Mouse (Mus musculus) CH12.LX (cell line): Measurements from ENCODE around the gene Spdye4b. TPM values are rescaled to one million over a fixed set of nuclear protein-coding genes. Genes with fewer than 3 reads are reported as not detected.

Source experiments
- DNase-seq: peaks from one replicate; pipeline ENCODE4 v3.0.0-alpha.2; 2013; ENCODE audit errors: extremely low read depth
- H3K27ac ChIP-seq: 2 replicates; pipeline ENCODE4 v1.5.1; 2012; ENCODE audit warnings: low read depth, mild to moderate bottlenecking, control low read depth, moderate library complexity; ENCODE audit not compliant: insufficient read depth
- H3K27me3 ChIP-seq: replicated peaks from 2 replicates; pipeline ENCODE3; 2012; ENCODE audit warnings: inconsistent platforms
- H3K36me3 ChIP-seq, 2 experiments: replicated peaks in 1 of 2; 2 replicates each; pipeline versions ENCODE3 to v1.6.1; 2012; ENCODE audit warnings: inconsistent platforms in 1 of 2, low read length in 1 of 2, mild to moderate bottlenecking in 1 of 2, mixed read lengths in 1 of 2, moderate library complexity in 1 of 2; ENCODE audit not compliant: control insufficient read depth in 1 of 2, insufficient read depth in 1 of 2
- H3K4me1 ChIP-seq, 2 experiments: 2 replicates each; pipeline ENCODE4 v1.6.1; 2012; ENCODE audit warnings: inconsistent platforms in 1 of 2, moderate library complexity in 1 of 2; ENCODE audit not compliant: insufficient read depth in 2 of 2, control insufficient read depth in 1 of 2
- H3K4me2 ChIP-seq: 2 replicates; pipeline ENCODE4 v1.6.1; 2012; ENCODE audit warnings: low read depth, mild to moderate bottlenecking, control low read depth; ENCODE audit not compliant: poor library complexity, insufficient read depth, severe bottlenecking
- H3K4me3 ChIP-seq, 3 experiments: fragments of 150-350 bp in 1 of 3; sonication (generic) in 1 of 3; replicated peaks in 1 of 3; 2 replicates each; pipeline versions ENCODE3 to v1.5.1; 2011 to 2012; ENCODE audit warnings: low read depth in 2 of 3, low read length in 2 of 3, mild to moderate bottlenecking in 2 of 3, moderate library complexity in 2 of 3, control low read depth in 1 of 3, improper control_type of control experiment in 1 of 3, inconsistent platforms in 1 of 3, mixed read lengths in 1 of 3; ENCODE audit not compliant: poor library complexity in 1 of 3
- H3K79me2 ChIP-seq: replicated peaks from 2 replicates; pipeline ENCODE4 v1.6.1; 2012; ENCODE audit warnings: mild to moderate bottlenecking, moderate library complexity; ENCODE audit not compliant: control insufficient read depth, poor library complexity, insufficient read depth, severe bottlenecking; ENCODE audit errors: extremely low read depth
- H3K9ac ChIP-seq: 2 replicates; pipeline ENCODE4 v1.6.1; 2012; ENCODE audit warnings: low read depth, mild to moderate bottlenecking, control low read depth, moderate library complexity; ENCODE audit not compliant: insufficient read depth
- H3K9me3 ChIP-seq: replicated peaks from 2 replicates; pipeline ENCODE3; 2012; ENCODE audit warnings: low read length, inconsistent platforms, mixed read lengths
- ELF1 ChIP-seq: IDR thresholded peaks from 2 replicates; pipeline ENCODE4 v1.6.1; 2014; ENCODE audit warnings: low read depth, mild to moderate bottlenecking, inconsistent platforms, low read length, improper control_type of control experiment
- JUND ChIP-seq: conservative IDR thresholded peaks from 2 replicates; pipeline ENCODE4 v1.6.1; 2011; ENCODE audit warnings: low read depth, low read length, improper control_type of control experiment
- NELFE ChIP-seq: IDR thresholded peaks from 2 replicates; pipeline ENCODE4 v1.6.1; 2011; ENCODE audit warnings: low read depth, low read length, improper control_type of control experiment
- SMC3 ChIP-seq: IDR thresholded peaks from 2 replicates; pipeline ENCODE4 v1.6.1; 2011; ENCODE audit warnings: low read depth, low read length, improper control_type of control experiment
- ZMIZ1 ChIP-seq: IDR thresholded peaks from 2 replicates; pipeline ENCODE4 v1.6.1; 2012; ENCODE audit warnings: low read depth, mild to moderate bottlenecking, inconsistent platforms, low read length, improper control_type of control experiment
- dilution Hi-C: fragments of 300-500 bp; cut with MboI; formaldehyde crosslinking; loops from 2 replicates; pipeline ENCODE4 v1.14.3; 2020; ENCODE audit warnings: low sequenced_read_pairs; ENCODE audit not compliant: extremely low pct_unique_long_range_greater_than_20kb, extremely low pct_ligation_motif_present
- in situ Hi-C: fragments of 300-500 bp; cut with MboI; formaldehyde crosslinking; loops from 3 replicates; pipeline ENCODE4 v1.14.3; 2019; ENCODE audit warnings: low sequenced_read_pairs, low pct_ligation_motif_present, low pct_unique_long_range_greater_than_20kb, mixed read lengths
- polyA plus RNA-seq: library from polyadenylated mRNA; unstranded; fragments of >175 nt; gene quantifications from 2 replicates; pipeline ENCODE4 v1.2.1, GENCODE M21; 2012; ENCODE audit warnings: low read depth; ENCODE audit not compliant: insufficient read length
- total RNA-seq, 2 experiments: library from RNA; depleted of rRNA; stranded (reverse); fragments of 300-350 nt in 1 of 2; fragments of >200 nt in 1 of 2; gene quantifications; 2 replicates each; pipeline ENCODE4 v1.2.3; 2012 to 2014

Spdye4b gene
- total and polyA plus RNA-seq, 3 experiments = not detected

- dilution Hi-C loops = no loop called here
- Histone ChIP-seq H3K4me3 (no peak overlapping the region), H3K79me2 (no peaks in the 10 kb centered on the region), H3K36me3 (peaks cover 31 to 78% of the 10 kb centered on the region in 2 experiments), H3K9ac (no peak overlapping the region), H3K4me2 (no peak overlapping the region), H3K4me1 (peaks cover 0 to 3% of the 10 kb centered on the region in 2 experiments; a peak in 1 of 4 replicates), H3K9me3 (peaks cover 35% of the 10 kb centered on the region), H3K27ac (no peak overlapping the region), H3K27me3 (no peaks in the 10 kb centered on the region)
- no peak for TF ChIP-seq SMC3
- TF ChIP-seq JUND = no peak
- no peak for TF ChIP-seq NELFE
- TF ChIP-seq ELF1 = no peak
- no peak for TF ChIP-seq ZMIZ1
- no peak for DNase-seq
- in situ Hi-C loops = no loop called here
These were observed 73.2 kb downstream of the Spdye4b start for GRCm38 (mm10) chr5:143253881-143254486.

Other genes with a start within 250 kb of the Spdye4b start
- 51.7 and 65.3 TPM in 2 replicates for gene Fscn1, start 220.7 kb upstream of the Spdye4b start, total RNA-seq (2012; rRNA removed)
- gene Fscn1, start 220.7 kb upstream of the Spdye4b start, total RNA-seq (2014; rRNA removed) = 18.2 and 19.7 TPM in 2 replicates
- gene Fscn1, start 220.7 kb upstream of the Spdye4b start, polyA plus RNA-seq = 70.4 and 75.7 TPM in 2 replicates
- gene Rnf216, start 68.0 kb upstream of the Spdye4b start, total RNA-seq (2012; rRNA removed) = 18.2 and 18.3 TPM in 2 replicates
- gene Rnf216, start 68.0 kb upstream of the Spdye4b start, total RNA-seq (2014; rRNA removed) = 15.5 and 17.6 TPM in 2 replicates
- 30.7 and 33.2 TPM in 2 replicates for gene Rnf216, start 68.0 kb upstream of the Spdye4b start, polyA plus RNA-seq
- not detected in 2 replicates for gene Olfr718-ps1, start 33.4 kb upstream of the Spdye4b start, total RNA-seq (2012; rRNA removed)
- gene Olfr718-ps1, start 33.4 kb upstream of the Spdye4b start, total RNA-seq (2014; rRNA removed) = not detected in 2 replicates
- not detected in 2 replicates for gene Olfr718-ps1, start 33.4 kb upstream of the Spdye4b start, polyA plus RNA-seq
- gene Rbak, start 242 bp upstream of the Spdye4b start, total RNA-seq (2012; rRNA removed) = 3.8 and 4.3 TPM in 2 replicates
- 4.9 and 5.1 TPM in 2 replicates for gene Rbak, start 242 bp upstream of the Spdye4b start, total RNA-seq (2014; rRNA removed)
- gene Rbak, start 242 bp upstream of the Spdye4b start, polyA plus RNA-seq = 6.1 and 6.9 TPM in 2 replicates
- gene Spdye4a, start 45.9 kb downstream of the Spdye4b start, total RNA-seq (2012; rRNA removed) = not detected in 2 replicates
- gene Spdye4a, start 45.9 kb downstream of the Spdye4b start, total RNA-seq (2014; rRNA removed) = not detected in 2 replicates
- gene Spdye4a, start 45.9 kb downstream of the Spdye4b start, polyA plus RNA-seq = not detected in 2 replicates
- 12.4 and 12.8 TPM in 2 replicates for gene Zfp12, start 54.1 kb downstream of the Spdye4b start, total RNA-seq (2012; rRNA removed)
- gene Zfp12, start 54.1 kb downstream of the Spdye4b start, total RNA-seq (2014; rRNA removed) = 15.9 and 18.8 TPM in 2 replicates
- 11.2 and 13.1 TPM in 2 replicates for gene Zfp12, start 54.1 kb downstream of the Spdye4b start, polyA plus RNA-seq
- gene Zfp316, start 89.0 kb downstream of the Spdye4b start, total RNA-seq (2012; rRNA removed) = 2.3 and 3.6 TPM in 2 replicates
- gene Zfp316, start 89.0 kb downstream of the Spdye4b start, total RNA-seq (2014; rRNA removed) = 0.84 and 1.1 TPM in 2 replicates
- 2.0 and 2.1 TPM in 2 replicates for gene Zfp316, start 89.0 kb downstream of the Spdye4b start, polyA plus RNA-seq
- 0.13 TPM in 1 of 2 replicates, not detected in the other for gene Zfp853, start 112.6 kb downstream of the Spdye4b start, total RNA-seq (2012; rRNA removed)
- gene Zfp853, start 112.6 kb downstream of the Spdye4b start, total RNA-seq (2014; rRNA removed) = not detected in 2 replicates
- gene Zfp853, start 112.6 kb downstream of the Spdye4b start, polyA plus RNA-seq = 0.21 and 0.22 TPM in 2 replicates
- gene E130309D02Rik, start 134.3 kb downstream of the Spdye4b start, total RNA-seq (2012; rRNA removed) = 32.7 and 39.7 TPM in 2 replicates
- gene E130309D02Rik, start 134.3 kb downstream of the Spdye4b start, total RNA-seq (2014; rRNA removed) = 22.8 and 23.7 TPM in 2 replicates
- 51.8 and 63.7 TPM in 2 replicates for gene E130309D02Rik, start 134.3 kb downstream of the Spdye4b start, polyA plus RNA-seq
- 16.3 and 18.7 TPM in 2 replicates for gene Zdhhc4, start 148.2 kb downstream of the Spdye4b start, total RNA-seq (2012; rRNA removed)
- 19.9 and 22.7 TPM in 2 replicates for gene Zdhhc4, start 148.2 kb downstream of the Spdye4b start, total RNA-seq (2014; rRNA removed)
- gene Zdhhc4, start 148.2 kb downstream of the Spdye4b start, polyA plus RNA-seq = 39.4 and 51.5 TPM in 2 replicates
- gene Grid2ip, start 176.3 kb downstream of the Spdye4b start, total RNA-seq (2012; rRNA removed) = not detected in 2 replicates
- not detected in 2 replicates for gene Grid2ip, start 176.3 kb downstream of the Spdye4b start, total RNA-seq (2014; rRNA removed)
- gene Grid2ip, start 176.3 kb downstream of the Spdye4b start, polyA plus RNA-seq = not detected in 2 replicates
- gene Kdelr2, start 222.8 kb downstream of the Spdye4b start, total RNA-seq (2012; rRNA removed) = 77.7 and 91.7 TPM in 2 replicates
- 105 and 117 TPM in 2 replicates for gene Kdelr2, start 222.8 kb downstream of the Spdye4b start, total RNA-seq (2014; rRNA removed)
- gene Kdelr2, start 222.8 kb downstream of the Spdye4b start, polyA plus RNA-seq = 53.2 and 75.7 TPM in 2 replicates